Mouse (Mus musculus): ENCODE results near the gene Cyp4f14.

Gene Cyp4f14

GRCm38 (mm10) chr17:32917131-32917530 is at the start of gene Cyp4f14:
Gene Cyp4f14, minus strand, starts transcription at chr17:32917342.
- DNase-seq (ENCODE audit: low read depth, low spot score): no peak

- DNase-seq (ENCODE audit: low read depth, low spot score): peak; percentile 92
These were observed 48.6 kb upstream of the Cyp4f14 start, which contains the start of gene Zfp472 for GRCm38 (mm10) chr17:32965623-32966290. Gene Zfp472, plus strand, starts transcription at chr17:32965814.

GRCm38 (mm10) chr17:32965253-32965622 is 48.1 kb upstream of the Cyp4f14 start:
- DNase-seq (ENCODE audit: low read depth, low spot score): peak; percentile 11

GRCm38 (mm10) chr17:32951441-32951840 is 34.3 kb upstream of the Cyp4f14 start:
- DNase-seq (ENCODE audit: low read depth, low spot score): peak; percentile 53

- DNase-seq (ENCODE audit: low read depth, low spot score): no peak
These were observed 33.9 kb upstream of the Cyp4f14 start for GRCm38 (mm10) chr17:32951006-32951405.

GRCm38 (mm10) chr17:32950136-32950535 is 33.0 kb upstream of the Cyp4f14 start:
- DNase-seq (ENCODE audit: low read depth, low spot score): no peak

GRCm38 (mm10) chr17:32947215-32947914 is 30.2 kb upstream of the Cyp4f14 start, which contains the start of gene Cyp4f13:
Gene Cyp4f13, minus strand, starts transcription at chr17:32947402.
- DNase-seq (ENCODE audit: low read depth, low spot score): peak; percentile 24

- no peak for DNase-seq (ENCODE audit: low read depth, low spot score)
These were observed 29.6 kb upstream of the Cyp4f14 start for GRCm38 (mm10) chr17:32946716-32947115.

GRCm38 (mm10) chr17:32944402-32945035 is 27.4 kb upstream of the Cyp4f14 start:
- DNase-seq (ENCODE audit: low read depth, low spot score): no peak

GRCm38 (mm10) chr17:32943661-32944060 is 26.5 kb upstream of the Cyp4f14 start:
- DNase-seq (ENCODE audit: low read depth, low spot score): no peak

- DNase-seq (ENCODE audit: low read depth, low spot score): no peak
These were observed 22.7 kb upstream of the Cyp4f14 start for GRCm38 (mm10) chr17:32939831-32940230.

GRCm38 (mm10) chr17:32927803-32928202 is 10.7 kb upstream of the Cyp4f14 start:
- DNase-seq (ENCODE audit: low read depth, low spot score): no peak

GRCm38 (mm10) chr17:32924658-32925312 is 7.6 kb upstream of the Cyp4f14 start:
- peak; percentile 37 for DNase-seq (ENCODE audit: low read depth, low spot score)

GRCm38 (mm10) chr17:32923681-32924080 is 6.5 kb upstream of the Cyp4f14 start:
- DNase-seq (ENCODE audit: low read depth, low spot score): no peak

- no peak for DNase-seq (ENCODE audit: low read depth, low spot score)
These were observed 2.0 kb upstream of the Cyp4f14 start for GRCm38 (mm10) chr17:32919123-32919522.

- no peak for DNase-seq (ENCODE audit: low read depth, low spot score)
These were observed 1.1 kb downstream of the Cyp4f14 start for GRCm38 (mm10) chr17:32916075-32916474.

- no peak for DNase-seq (ENCODE audit: low read depth, low spot score)
These were observed 11.0 kb downstream of the Cyp4f14 start for GRCm38 (mm10) chr17:32906172-32906571.

GRCm38 (mm10) chr17:32905239-32905638 is 11.9 kb downstream of the Cyp4f14 start:
- peak; percentile 28 for DNase-seq (ENCODE audit: low read depth, low spot score)

GRCm38 (mm10) chr17:32904414-32904813 is 12.7 kb downstream of the Cyp4f14 start:
- no peak for DNase-seq (ENCODE audit: low read depth, low spot score)

- DNase-seq (ENCODE audit: low read depth, low spot score): no peak
These were observed 15.2 kb downstream of the Cyp4f14 start for GRCm38 (mm10) chr17:32901751-32902525.

- DNase-seq (ENCODE audit: low read depth, low spot score): no peak
These were observed 21.7 kb downstream of the Cyp4f14 start for GRCm38 (mm10) chr17:32895421-32895820.

All from forelimb bud, embryonic 11.5 days (tissue).